Mouse (Mus musculus): ENCODE results near the gene Acot8.

GRCm38 (mm10) chr2:164787779-164788178 lies 16.9 kb downstream of the Acot8 start:
- TF ChIP-seq ZNF384 (IDR thresholded peaks at IDR 0.05; ENCODE audit: low read depth, low read length) (no peak), HCFC1 (IDR thresholded peaks at IDR 0.05; ENCODE audit: borderline replicate concordance, insufficient read depth, low read length) (no peak)

Measured in ES-E14 (cell line).